Mouse (Mus musculus): Measurements from ENCODE around the gene Cdh26.

The Cdh26 gene

DNA sequence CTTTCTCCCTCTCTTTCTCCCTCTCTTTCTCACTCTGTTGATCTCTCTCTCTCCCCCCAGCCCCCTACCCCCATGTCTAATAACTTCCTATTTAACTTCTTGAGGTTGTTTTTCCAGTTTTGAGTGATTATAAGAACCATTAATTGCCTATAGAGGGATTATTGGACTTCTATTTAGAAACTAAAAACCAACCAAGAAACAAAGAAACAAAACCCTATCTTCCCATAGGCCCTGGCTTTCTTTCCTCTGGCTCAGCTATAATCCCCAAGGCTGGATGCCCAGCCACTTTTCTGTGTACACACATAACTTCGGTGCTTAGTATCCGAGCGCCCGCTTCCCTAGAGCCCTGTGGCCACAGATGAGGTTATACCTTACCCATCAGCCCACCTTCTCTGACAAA is at the start of gene Cdh26:
TSS of gene Cdh26 (plus strand) at position 301 of the 400 bp plus-strand sequence.
- no peak for DNase-seq (ENCODE audit: low spot score in 2 of 2)

DNA sequence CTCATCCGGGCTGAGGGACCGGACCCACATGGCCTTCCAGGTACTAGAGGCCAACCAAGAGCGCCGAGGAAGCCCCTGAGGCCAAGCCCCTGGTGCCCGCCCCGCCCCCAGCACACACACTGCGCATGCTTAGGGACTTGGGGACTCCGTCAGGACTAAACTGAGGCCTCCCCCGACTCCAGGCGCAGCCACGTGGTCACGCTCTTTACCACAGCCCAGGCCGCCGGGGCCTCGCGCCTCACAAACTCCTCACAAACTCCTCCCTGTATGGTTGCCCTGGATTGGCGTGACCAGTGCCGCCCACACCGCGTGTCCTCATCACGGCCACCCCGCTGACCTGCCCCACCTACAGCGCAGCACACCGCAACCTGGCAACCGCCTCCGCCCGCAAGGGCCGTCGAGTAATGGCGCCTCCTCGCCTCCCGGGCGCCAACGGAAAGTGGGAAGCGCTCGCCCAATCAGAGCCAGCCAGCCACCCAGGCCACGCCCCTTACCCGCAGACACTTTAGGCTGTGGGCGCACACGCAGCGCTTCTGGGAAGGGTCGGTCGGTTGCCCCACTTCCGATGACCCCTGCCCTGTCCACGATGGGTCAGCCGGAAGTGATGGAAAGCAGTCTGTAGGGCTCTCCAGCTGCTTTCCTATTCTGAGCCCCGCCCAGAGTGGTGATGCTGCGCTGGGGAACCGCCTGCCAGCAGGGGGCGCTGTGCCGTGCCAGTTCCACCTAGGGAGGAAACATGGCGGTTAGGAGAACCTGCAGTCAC is 23.1 kb upstream of the Cdh26 start, which contains the start of gene Sycp2:
TSS of gene Sycp2 (minus strand) at position 633 of the 763 bp plus-strand sequence.
- DNase-seq (ENCODE audit: low spot score in 2 of 2), result no peak

DNA sequence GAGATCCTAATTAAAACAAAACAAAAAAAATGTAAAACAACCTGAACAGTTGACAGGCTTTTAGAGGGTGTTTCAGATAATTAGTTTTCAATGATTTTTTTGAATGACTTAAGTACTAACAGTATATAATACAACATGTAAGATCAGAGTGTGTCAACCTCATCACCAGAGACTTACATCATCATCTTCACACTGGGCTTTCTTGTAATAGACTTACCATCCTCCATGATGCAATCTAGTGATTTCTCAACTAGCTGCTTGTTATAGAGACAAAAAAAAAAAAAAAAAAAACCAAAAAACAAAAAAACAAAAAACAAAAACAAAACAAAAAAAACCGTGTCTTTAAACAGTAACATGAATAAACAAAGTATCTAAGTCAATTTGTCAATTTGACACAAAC is 21.3 kb upstream of the Cdh26 start:
- no peak for DNase-seq (ENCODE audit: low spot score in 2 of 2)

DNA sequence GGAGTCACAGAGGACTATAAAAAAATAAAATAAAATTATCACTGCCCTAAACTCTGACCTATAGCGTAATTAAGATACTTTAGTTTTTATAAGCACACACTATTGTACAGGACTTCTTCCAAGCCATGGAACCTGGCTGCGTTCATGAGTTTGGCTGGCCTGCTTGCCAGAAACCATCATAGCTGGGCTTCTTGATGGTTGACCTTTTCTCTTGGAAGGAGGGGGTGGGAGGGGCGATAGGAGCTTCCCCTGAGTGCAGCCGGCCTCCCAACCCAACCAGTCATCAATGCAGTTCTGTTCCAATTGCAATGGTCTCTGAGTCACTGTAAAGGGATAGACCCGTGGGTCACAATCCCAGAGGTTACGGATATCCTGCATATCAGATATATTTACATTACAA is 20.0 kb upstream of the Cdh26 start:
- no peak for DNase-seq (ENCODE audit: low spot score in 2 of 2)

DNA sequence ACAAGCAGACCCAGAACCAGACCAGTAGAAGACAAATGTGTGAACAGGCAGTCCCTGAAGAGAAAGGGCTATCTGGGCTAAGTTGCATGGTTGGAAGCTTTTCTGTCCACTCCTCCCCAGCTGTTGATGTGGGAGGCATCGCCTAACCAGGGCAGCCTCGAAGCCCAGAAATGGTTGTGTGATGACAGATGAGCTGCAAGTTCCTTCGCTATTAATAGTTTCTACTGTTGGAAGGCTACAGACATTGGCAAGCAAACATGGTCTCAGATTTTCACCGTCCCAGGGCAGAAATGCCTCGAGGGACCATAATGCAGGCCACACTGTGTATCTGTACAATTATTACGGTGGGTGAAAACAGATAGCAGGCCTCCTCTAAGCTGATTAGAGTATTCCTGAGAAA is 17.7 kb upstream of the Cdh26 start:
- no peak for DNase-seq (ENCODE audit: low spot score in 2 of 2)

DNA sequence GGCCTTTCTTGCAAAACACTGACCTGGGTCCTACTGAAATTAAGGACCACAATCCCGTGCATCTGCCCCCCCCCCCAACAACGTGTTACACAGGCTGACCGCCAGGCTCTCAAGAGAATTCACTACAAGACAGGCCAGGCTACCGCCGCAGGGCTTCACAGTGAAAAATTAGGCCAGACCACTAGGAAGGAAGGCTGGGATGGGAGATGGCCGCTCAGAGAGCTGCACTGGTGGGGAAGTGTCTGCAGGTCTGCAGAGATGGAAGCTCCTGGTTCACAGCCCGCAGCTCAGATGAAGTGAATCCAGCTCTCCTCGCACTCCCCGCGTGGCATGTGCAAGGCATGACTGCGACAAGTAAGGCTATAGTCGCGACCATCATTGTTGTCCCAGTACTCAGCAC is 17.2 kb upstream of the Cdh26 start:
- no peak for DNase-seq (ENCODE audit: low spot score in 2 of 2)

DNA sequence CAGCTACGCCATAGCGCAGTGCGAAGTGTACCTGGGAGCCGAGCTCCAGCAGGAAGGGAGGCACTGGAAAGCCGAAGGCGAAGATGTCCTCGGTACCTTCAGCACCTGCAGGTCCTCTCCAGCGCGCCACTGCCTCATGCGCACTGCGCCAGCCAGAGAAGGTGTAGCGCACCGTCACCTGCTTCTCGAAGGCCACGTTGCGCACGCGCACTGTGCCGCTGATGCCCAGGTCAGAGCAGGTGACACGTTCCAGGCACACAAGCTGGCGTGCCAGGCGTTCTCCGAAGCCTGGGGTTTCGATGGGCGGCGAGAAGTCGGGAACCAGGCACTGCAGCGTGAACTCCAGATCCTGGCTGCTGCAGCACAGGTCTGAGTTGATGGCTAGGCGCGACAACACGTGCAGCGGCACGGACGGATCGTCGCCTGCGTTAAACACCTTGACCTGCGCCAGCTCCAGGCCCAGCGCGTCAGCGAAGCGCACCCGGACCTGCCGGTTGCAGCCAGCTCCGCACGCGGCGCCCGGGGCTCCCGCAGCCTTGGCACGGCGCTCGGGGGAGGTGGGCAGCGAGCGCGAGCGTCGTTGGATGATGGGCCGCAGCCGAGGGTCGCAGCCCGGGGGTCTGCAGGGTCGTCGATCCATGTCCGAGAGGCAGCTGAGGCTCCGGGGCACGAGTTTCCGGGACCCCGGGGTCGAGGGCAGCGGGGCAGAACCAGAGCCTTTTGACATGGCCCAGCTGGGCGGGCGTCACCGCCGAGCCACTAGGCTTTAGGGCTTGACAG is 16.7 kb upstream of the Cdh26 start:
- peak in 1 of 2 experiments; percentile 0 for DNase-seq (ENCODE audit: low spot score in 2 of 2)

DNA sequence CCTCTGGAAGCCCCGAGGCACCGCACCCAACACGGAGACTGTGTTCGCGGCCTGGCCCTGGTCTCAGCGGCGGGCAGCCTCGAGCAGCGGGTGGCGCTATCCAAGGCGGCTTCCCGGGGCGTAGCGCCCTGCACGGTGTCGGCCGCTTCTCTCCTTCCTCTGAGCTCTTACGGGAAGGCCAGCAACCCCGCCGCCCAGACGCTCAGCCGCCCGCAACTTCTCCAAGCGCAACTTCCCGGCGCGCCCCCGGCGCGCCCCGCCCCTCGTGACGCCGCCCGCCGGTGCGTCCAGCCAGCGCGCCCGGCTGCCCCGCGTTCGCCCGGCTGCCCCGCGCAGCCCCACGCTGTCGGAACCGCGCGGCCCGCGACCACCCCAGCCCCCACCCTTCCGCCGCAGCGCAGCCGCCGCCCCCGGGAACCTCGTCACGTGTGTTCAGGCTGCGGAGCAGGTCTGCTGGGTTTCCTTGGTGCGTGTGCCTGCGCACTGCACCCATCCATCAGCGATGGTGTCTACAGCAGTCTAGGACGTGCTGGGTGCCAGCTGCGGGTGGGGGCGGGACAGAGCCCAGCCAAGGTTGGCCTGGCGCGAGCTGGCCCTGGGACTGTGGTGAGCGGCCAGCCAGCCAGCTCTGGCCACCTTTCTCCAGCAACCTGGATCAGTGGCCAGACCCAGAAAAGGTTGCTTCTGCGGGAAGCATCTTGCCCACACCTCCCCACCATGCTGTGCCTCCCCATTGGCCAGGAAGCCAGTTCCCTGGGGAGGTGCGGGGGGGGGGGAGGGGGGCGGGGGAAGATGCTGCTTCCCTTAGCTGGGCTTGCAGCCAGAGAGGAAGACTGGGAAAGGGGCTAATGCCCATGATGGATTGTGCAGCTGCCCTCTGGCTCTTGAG is 15.8 kb upstream of the Cdh26 start, which contains the start of the genes Ppp1r3d and Fam217b:
TSS of gene Ppp1r3d (minus strand) at position 212 of the 889 bp plus-strand sequence.
TSS of gene Fam217b (plus strand) at position 264 of the 889 bp plus-strand sequence.
- DNase-seq (ENCODE audit: low spot score in 2 of 2), result peak in 1 of 2 experiments; percentile 1

DNA sequence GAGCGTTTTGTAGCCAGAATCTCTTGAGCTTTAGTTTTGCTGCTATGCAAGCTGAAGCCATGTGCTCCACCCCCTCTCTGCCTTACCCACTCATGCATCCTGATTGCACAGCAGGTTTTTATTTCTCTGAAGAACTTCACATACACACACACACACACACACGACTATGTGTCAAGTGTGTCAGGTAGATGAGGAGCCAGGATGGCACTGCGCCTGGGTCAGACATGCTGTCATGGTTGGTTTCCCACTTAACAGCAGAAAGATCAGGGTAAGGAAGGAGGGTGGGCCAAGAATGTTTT is 15.2 kb upstream of the Cdh26 start:
- DNase-seq (ENCODE audit: low spot score in 2 of 2), result no peak

DNA sequence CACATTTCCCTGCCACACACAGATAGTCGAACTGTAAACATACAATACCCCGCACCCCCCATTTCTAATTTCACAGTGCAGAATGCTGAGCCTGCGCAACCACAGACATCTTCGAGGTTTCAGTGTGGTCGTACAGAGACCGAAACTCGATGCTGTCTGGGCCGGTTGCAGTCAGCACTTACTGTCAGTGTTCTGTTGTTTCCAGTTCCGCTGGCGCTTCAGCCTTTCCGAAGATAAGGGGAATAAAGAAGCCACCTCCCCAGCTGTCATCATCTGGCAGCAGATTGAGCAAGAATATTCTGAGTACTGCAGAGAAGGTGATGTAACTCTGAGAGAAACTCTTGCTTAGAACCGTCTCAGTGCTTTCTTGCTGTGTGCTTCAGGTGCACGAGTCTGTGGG is 13.9 kb upstream of the Cdh26 start:
- peak in 1 of 2 experiments; percentile 1 for DNase-seq (ENCODE audit: low spot score in 2 of 2)

DNA sequence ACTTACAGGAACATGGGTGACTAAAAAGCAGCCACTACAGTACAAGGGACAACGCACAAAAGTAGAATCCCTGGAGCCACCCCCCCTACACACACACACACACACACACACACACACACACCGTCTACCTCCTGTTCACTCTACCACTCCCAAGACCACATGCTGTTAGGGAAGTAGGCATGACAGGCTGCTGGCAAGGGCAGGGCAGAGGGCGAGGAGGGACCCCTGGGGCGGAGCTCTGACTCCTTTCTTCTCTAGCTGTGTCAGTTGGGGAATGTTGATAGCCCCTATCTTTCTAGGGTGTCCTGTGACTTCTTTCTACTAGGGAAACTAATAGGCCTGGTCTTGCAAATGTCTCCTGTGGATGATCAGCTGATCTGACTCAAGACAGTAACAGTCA is 13.4 kb upstream of the Cdh26 start:
- DNase-seq (ENCODE audit: low spot score in 2 of 2), result peak in 1 of 2 experiments; percentile 1

DNA sequence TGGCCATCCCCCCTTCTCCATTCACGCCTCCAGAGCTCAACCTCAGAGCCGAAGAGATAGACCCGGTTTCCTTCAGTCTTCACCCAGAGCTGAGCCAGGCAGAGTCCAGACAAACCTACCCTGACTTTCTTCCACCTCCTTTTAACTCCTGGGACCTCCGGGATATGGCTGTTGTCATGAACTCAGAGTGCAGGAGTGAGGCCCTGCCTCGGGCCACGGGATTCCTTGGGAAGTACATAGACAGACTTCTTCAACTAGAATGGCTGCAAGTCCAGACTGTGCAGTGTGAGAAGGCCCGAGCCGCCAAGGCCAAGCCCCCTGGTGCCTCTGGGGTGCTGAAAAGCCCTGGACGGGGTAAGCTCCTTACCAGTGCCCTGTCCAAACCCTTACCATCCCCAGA is 9.8 kb upstream of the Cdh26 start:
- no peak for DNase-seq (ENCODE audit: low spot score in 2 of 2)

DNA sequence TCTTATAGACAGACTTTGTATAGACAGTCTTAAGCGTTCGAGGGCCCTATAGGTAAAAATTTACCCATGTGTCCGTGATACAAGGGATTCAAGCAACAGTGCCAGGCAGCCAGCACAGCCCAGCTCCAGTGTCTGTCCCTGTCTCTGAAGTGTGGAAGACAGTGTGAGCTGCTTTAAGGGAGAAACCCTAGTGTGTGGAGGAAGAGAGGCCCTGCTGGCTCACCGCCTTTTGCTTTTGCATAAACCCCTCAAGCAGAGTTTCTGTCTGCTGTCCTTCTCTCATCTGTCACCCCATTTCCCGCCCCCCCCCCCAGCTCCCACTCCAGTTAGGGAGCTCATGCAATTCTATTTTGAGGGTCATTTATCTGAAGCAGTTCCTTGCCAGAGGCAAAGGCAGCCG is 8.7 kb upstream of the Cdh26 start:
- DNase-seq (ENCODE audit: low spot score in 2 of 2), result no peak

DNA sequence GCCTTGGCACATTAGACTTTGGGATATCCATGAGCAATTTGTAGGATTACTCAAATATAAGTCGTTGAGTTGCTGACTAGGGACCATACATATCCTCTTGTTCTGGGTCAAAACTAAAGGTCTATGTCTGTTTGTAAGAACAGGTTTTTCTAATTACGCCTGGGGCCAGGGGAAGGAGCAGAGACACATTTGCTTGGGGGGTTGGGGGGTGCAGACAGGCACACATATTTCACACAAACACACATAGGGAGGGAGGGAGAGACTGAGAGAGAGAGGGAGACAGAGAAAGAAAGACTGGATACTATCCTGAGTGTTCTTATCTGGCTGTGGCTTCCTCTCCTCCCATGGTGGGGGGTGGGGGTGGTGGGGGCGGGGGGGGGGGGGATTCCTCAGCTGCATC is 8.1 kb upstream of the Cdh26 start:
- no peak for DNase-seq (ENCODE audit: low spot score in 2 of 2)

DNA sequence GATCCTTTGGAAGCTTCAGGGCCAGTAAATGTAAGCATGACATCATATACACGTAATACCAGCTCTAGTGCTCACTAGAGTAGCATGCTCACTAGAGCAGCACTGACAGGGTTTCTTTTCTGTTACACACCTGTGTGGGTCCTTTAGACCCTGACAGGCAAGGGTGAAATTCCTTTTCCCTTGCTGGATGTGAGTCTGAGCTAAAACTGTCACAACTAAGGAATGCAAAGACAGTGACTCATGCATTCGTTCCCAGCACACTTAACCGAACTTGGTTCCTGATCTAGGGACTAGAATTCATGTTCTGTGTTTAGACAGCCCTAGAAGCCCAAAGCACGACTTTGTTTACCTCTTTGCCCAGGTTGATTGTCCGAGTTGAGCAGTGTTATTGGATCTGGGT is 7.1 kb upstream of the Cdh26 start:
- no peak for DNase-seq (ENCODE audit: low spot score in 2 of 2)

DNA sequence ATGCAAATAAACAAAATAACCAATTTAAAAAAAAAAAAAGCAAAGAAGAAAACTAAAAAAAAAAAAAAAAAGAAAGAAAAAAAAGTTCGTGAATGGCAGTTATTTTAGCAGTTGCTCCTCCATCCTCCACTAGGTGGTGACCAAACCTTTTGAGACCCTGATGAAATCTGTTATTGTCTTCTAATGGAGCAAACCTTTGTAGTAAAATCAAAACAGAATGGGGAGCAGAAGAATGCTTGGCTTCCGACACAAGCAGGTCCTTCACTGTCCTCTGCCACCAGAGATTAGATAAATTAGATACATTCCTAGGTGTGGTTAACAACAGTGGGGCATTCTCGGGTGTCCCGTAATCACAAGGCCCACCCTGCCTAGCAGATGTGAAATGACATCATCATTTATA is 4.1 kb upstream of the Cdh26 start:
- DNase-seq (ENCODE audit: low spot score in 2 of 2), result no peak

DNA sequence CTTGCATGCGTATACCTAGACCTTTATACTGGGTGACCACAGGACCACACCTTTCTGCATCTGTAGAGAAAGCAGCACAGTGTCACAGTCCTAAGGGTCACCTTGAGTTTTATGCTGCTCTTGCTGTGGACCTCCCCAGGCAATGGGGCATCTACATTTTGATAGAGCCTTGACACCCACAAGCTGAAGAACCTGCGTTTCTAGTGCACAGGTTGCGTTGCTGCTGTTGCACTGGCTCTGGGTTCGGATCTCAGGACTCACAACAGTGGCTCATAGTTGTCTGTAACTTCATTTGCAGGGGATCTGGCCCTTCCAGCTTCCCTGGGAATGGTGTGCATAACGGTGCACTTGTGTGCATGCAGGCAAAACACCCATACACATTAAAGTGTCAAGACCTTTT is 3.1 kb upstream of the Cdh26 start:
- no peak for DNase-seq (ENCODE audit: low spot score in 2 of 2)

DNA sequence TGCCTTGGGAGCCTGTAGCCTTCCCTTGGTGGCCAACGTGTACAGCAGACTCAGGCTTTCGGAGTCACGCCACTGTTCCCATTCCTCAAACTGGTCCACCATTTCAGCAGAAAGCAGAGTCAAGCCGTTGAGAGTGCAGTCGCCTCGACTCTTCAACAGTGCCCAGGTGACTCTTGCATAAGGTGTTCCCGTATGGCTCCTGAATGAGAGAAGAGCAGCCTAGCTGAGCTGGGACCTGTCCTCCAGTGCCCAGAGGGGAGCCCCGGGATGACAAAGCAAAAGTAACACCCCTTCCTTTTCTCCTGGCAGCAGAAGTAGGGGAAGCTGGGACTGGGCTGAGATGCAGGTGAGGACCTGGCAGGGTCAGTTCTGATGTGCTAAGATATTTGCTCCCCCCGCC is 2.1 kb upstream of the Cdh26 start:
- DNase-seq (ENCODE audit: low spot score in 2 of 2), result no peak

DNA sequence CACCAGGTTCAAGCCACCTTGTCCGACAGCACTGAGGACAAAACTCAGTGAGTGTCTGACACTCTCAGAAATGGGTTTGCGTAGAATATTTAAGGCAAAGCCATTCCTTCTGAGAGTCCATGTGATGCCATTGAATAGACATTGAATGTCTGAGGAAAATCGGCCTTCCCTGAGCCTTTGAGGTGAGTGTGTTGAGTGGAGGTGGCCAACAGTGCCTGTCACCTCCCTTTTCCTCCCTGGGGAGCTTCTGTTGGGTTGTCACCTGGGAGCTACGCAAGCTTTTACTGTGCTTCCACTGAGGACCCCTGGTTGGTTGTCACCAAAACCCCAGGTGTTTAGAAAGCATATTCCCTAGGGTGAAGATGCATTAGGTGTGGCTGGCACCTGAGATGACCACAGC is 1.7 kb upstream of the Cdh26 start:
- DNase-seq (ENCODE audit: low spot score in 2 of 2), result no peak

DNA sequence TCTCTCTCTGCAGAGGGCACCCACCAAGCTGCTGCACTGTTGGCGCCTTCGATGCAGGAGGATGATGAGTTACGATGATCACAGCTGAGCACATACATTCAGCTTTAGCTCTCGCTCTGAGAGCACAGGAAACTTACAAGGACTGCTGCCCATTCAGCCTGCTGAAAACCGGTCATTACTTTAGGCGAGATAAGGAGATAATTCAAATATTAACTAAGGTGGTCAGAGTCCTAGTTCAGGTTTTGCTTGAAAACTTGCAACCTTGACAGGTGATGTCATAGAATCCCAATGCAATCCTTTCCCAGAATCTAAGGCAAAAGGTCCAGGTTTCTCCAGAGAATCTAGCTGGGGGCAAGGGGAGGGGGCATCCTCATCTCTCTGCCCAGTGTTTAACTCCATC is 905 bp upstream of the Cdh26 start:
- DNase-seq (ENCODE audit: low spot score in 2 of 2), result no peak

DNA sequence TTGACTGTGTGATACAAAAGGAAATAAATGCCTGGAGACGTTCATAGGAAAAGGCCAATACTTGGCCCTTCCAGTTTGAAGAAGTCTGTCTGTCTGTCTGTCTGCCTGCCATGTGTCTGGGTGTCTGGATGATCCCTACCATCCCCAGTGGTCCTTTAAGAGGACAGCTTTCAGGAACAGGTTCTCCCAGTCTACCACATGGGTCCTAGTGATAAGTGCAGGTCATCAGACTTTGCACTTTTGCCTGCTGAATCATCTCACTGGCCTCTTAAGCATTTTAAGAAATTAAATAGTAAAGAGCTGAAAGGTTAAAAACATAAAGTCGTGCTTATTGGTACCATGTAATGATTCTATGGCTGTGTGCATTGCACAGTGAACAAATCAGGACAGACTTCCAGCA is 3.2 kb downstream of the Cdh26 start:
- no peak for DNase-seq (ENCODE audit: low spot score in 2 of 2)

DNA sequence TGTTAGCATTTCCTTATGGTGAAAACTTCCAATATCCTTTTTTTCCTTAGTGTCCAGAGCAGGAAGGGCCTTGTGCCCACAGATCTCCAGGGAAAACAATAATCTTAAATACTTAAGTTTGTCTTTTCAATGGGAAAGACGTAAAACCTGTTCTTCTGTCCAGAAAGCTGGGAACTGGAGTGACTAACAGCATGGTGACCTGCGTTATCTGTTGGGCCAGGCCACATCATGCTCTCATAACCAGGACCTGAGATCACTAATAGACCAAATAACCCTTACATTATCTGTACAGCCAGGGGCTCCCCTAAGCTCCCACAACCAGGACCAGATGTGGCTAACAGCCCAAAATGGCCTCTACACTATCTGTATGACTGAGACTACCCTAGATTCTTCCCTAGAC is 3.6 kb downstream of the Cdh26 start:
- DNase-seq (ENCODE audit: low spot score in 2 of 2), result no peak
